Mouse (Mus musculus): Measurements from ENCODE around the gene Fam89b.
A peak's percentile ranks its signal among the peaks of the same experiment; 100 is the strongest.
"Not testable (repeated sequence)": the region's sequence is repeated elsewhere in the genome, so short reads cannot be mapped to it uniquely, and the experiment has no call there.

Fam89b gene

GRCm38 (mm10) chr19:5711218-5711617 lies 18.2 kb downstream of the Fam89b start:
- peak; percentile 83 for DNase-seq (ENCODE audit: low read depth, low spot score)

DNA sequence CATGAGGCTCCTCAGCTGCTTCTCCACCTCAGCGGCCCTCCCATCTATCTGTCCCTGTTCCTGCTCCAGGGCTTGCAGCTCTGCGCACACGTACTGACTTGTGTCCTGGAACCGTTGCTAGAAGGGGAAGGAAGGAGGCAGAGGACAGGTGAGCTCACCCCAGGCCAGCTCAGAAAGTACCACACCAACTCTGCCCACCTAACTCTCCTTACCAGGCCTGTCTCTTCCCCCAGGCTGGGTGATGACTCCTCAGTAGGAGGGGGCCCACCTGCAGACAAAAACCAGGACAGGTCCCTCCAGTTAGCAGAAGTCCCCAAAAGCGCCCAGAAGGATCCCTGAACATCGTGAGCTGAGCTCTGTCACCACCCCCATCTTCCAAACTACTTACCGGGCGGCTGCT lies 18.9 kb downstream of the Fam89b start:
- DNase-seq (ENCODE audit: low read depth, low spot score): no peak

GRCm38 (mm10) chr19:5710068-5710467 lies 19.4 kb downstream of the Fam89b start:
- DNase-seq (ENCODE audit: low read depth, low spot score): no peak

- peak; percentile 49 for DNase-seq (ENCODE audit: low read depth, low spot score)
Observed at GRCm38 (mm10) chr19:5704801-5705571, 24.5 kb downstream of the Fam89b start.

DNA sequence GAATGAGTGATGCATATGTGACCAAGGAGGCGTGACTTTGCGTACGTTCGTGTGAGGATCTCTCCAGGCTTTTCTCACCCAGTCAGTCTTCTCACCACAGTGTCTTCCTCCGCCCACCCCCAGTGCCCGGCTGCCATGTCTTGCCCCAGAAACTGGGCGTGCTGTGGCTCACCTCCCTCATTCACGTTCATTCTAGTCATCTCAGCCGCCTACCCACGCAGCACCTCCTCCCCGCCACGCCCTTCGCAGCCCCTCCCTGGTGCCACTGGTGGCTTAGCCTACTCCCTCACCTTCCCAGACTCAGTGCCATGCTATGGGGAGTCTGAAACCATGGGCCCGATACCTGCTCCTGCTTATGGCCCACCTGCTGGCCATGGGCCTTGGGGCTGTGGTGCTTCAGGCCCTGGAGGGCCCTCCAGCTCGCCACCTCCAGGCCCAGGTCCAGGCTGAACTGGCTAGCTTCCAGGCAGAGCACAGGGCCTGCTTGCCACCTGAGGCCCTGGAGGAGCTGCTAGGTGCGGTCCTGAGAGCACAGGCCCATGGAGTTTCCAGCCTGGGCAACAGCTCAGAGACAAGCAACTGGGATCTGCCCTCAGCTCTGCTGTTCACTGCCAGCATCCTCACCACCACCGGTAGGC lies 25.2 kb downstream of the Fam89b start, which contains the start of gene Kcnk7:
Gene Kcnk7, plus strand, starts transcription at position 205 of the 638 bp plus-strand sequence.
- DNase-seq (ENCODE audit: low read depth, low spot score): no peak

GRCm38 (mm10) chr19:5695849-5696462 lies 33.5 kb downstream of the Fam89b start:
- peak; percentile 93 for DNase-seq (ENCODE audit: low read depth, low spot score)

- DNase-seq (ENCODE audit: low read depth, low spot score): no peak
Observed at GRCm38 (mm10) chr19:5693801-5694200, 35.7 kb downstream of the Fam89b start.

DNA sequence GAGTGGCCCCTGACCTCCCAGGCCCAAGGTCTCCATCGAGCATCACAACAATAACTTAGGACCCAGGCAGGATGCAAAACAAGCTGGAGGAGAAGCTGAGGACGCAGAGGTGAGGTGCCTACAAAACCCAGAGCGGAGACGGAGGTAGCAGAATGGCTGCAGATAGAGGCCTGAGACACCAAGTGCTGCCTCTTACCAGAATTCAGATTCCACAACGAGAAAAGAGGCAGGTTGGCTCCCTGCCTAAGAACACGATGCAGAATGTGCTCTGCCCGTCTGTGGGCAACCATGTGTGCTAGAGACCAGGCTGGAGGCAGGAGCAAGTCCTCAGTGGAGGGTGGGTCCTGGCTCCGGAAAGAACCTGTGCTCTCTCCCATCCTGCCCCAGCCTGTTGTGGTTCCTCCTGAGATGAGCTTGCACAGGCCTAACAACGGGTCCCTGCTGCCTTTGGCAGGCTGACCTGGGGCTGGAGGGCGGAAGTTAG lies 36.5 kb downstream of the Fam89b start:
- no peak for DNase-seq (ENCODE audit: low read depth, low spot score)

GRCm38 (mm10) chr19:5692086-5692912 lies 37.2 kb downstream of the Fam89b start:
- no peak for DNase-seq (ENCODE audit: low read depth, low spot score)

- DNase-seq (ENCODE audit: low read depth, low spot score): no peak
Observed at GRCm38 (mm10) chr19:5691601-5692000, 37.9 kb downstream of the Fam89b start.

DNA sequence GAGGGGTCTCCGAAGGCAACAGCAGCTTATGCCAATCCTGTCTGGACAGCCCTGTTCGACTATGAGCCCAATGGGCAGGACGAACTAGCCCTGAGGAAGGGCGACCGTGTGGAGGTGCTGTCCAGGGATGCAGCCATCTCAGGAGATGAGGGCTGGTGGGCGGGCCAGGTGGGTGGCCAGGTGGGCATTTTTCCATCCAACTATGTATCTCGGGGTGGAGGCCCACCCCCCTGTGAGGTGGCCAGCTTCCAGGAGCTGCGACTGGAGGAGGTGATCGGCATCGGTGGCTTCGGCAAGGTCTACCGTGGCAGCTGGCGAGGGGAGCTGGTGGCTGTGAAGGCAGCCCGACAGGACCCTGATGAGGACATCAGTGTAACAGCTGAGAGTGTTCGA lies 39.1 kb downstream of the Fam89b start:
- no peak for DNase-seq (ENCODE audit: low read depth, low spot score)

DNA sequence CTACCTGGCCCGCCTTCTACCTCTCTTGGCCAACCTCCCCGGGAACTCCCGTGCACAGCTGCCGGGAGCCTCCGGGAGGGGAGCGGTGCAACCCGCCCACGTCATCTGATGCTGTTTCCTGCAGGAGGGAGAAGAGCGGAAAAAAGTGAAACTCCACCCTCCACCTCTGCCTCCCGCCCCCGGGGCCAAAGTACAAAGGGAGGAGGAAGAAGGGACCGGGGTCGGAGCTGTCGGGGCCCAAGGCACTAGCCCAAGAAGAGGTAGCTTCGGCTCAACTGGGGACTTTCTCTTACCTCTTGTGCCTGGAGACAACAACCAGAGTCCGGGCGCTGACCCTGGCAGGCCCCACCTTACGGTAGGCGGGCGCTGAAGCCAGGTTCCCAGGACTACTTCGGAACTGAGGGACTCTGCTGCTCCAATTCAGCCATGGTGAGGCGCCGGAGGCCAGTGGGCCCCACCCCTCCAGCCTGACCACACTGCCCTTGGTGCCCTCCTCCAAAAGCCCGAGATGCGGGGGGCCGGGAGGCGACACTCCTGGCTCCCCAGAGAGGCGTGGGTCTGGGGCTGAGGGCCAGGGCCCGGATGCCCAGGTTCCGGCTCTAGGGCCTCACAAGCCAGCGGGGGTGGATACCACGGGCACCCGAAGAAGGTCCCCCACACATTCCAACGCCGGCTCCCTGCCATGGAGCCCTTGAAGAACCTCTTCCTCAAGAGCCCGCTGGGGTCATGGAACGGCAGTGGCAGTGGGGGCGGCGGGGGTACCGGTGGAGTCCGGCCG lies 39.7 kb downstream of the Fam89b start:
- peak; percentile 82 for DNase-seq (ENCODE audit: low read depth, low spot score)

DNA sequence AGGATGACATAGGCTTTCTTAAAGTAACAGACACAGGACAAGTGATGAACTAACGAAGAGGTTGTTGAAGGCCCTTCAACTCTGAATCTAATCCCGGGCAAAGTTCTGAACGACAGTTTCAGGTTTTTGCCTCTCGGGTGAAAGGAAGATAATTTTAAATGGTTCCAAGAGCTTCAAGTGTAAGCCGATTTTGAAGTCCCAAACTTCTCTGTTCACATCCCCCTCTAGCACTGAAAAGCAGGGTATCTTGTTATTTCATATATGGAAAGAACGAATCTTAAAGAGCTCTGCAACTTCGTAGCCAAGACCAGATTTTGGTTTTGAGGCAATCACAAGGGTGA lies 40.4 kb downstream of the Fam89b start:
- DNase-seq (ENCODE audit: low read depth, low spot score): no peak

DNA sequence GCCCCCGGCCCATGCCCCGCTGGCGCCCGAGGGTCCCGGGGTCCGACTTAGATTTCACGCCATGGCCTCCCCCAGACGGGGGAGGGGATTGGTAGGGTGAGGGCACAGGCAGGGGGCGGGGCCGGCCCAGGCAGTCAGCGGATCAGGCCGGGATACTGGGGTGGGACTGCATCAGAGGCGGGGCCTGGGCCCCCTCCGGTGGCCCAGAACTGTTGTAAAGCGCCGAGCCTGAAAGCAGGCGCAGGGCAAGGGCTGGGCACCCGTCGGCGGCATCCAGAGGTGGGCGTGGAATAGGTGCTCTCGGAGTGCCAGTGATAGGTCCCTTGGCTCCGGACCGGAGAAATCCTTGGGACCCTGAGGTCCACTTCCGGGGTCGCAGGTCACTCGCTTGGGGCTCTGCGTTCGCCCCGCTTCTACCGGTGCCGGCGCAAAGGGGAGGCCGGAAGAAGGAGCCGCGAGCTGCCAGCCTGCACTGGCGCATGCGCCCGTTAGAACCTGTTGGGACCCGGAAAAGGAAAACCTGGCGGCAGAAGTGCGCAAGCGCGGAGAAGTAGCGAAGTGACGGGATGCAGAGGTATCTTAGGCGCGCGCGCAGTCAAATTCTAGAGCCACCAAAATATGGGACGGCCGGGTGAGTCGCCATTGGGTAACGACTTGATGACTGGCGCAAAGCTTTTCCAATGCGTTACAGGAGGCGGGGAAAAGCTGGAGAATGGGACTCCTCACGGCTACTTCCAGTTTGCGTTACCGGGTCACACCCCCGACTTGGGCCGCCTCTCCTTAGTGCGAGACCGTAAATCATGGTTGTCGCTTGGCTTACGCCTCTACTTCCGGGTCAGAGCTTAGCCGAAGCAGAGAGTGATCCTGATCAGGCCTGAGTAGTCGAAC lies 41.0 kb downstream of the Fam89b start, which contains the start of the genes Map3k11 and Pcnx3:
Gene Map3k11, plus strand, starts transcription at position 543 of the 888 bp plus-strand sequence.
Gene Pcnx3, minus strand, starts transcription at position 709 of the 888 bp plus-strand sequence.
- DNase-seq (ENCODE audit: low read depth, low spot score): peak; percentile 99

GRCm38 (mm10) chr19:5687738-5688137 lies 41.7 kb downstream of the Fam89b start:
- DNase-seq (ENCODE audit: low read depth, low spot score): no peak

GRCm38 (mm10) chr19:5686954-5687353 lies 42.5 kb downstream of the Fam89b start:
- DNase-seq (ENCODE audit: low read depth, low spot score): not testable (repeated sequence)

DNA sequence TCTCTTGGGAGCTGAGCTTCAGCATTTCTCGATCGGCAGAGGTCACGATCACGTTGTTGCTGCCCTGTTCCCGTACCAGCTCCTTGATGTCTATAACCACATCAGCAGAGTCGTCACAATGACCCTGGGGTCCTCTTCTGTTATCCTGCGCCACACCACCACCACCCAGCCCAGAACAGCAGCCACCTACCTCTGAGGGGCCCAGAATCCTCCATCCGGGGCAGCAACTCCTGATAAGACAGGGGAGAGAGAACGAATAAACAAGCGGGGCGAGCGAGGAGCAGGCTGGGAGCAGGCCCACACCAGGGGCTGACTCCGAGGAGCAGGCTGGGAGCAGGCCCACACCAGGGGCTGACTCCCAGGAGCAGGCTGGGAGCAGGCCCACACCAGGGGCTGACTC lies 43.0 kb downstream of the Fam89b start:
- no peak for DNase-seq (ENCODE audit: low read depth, low spot score)

DNA sequence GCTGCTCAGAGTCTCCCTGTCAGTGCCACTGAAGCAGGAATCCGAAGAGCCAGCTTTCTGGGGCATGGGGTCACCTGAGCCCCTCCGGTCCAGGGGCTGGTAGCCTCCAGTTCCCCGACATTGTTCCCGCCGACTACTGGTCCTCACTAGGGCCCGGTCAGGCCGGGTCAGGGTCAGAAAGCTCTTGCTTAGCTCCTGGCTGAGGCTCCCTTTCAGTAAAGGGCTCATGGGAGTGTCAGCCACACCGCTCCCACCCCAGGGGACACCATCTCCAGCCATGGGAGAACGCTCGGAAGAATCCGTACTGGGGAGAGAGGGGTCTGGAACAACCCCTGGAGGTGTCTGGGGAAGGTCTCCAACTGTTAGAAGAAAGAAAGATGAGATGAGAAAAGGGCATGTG lies 43.6 kb downstream of the Fam89b start:
- no peak for DNase-seq (ENCODE audit: low read depth, low spot score)

DNA sequence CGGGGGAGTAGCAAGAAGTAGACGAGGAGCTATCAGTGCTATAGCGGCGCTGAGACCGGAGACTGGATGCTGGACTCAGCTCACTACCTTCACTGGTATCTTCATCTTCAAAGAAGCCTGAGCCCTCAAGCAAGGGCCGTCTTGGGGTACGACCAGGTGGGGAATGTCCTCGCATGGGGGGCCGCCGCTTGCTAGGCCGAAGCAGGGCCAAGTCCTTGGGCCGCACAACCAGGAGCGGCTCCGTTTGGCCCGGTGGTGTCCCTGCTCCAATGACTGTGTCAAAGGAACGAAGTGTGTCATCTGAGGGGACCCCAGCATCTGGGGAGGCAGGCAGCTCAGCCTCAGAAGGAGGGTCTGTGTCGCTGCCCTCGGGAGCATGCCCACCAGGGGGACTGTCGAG lies 44.0 kb downstream of the Fam89b start:
- no peak for DNase-seq (ENCODE audit: low read depth, low spot score)

GRCm38 (mm10) chr19:5684985-5685384 lies 44.5 kb downstream of the Fam89b start:
- DNase-seq (ENCODE audit: low read depth, low spot score): no peak
